Mouse (Mus musculus) stomach, embryonic 14.5 days (tissue): ENCODE measurements around the gene Gpr37l1. TPM values are rescaled to one million over a fixed set of nuclear protein-coding genes. Genes with fewer than 3 reads are reported as not detected.
A peak's percentile ranks its signal among the peaks of the same experiment; 100 is the strongest.

Experiments used
- ATAC-seq: fragments of 200-750 bp; cut with Nextera tagmentation; 2 replicates; pipeline ENCODE4 v1.8.0; 2017; ENCODE audit warnings: low read depth, moderate TSS enrichment; ENCODE audit not compliant: insufficient number of reproducible peaks, insufficient read depth, low FRiP score
- H3K27ac ChIP-seq: fragments of 300-500 bp; sonication (generic); 2 replicates; pipeline ENCODE4 v1.5.1; 2014; ENCODE audit warnings: mild to moderate bottlenecking, low read length, moderate library complexity, mixed read lengths
- H3K27me3 ChIP-seq: fragments of 300-500 bp; sonication (generic); 2 replicates; pipeline ENCODE4 v1.6.1; 2014; ENCODE audit warnings: low read length, control low read depth, mixed read lengths; ENCODE audit not compliant: control insufficient read depth, insufficient read depth
- H3K36me3 ChIP-seq: fragments of 300-500 bp; sonication (generic); 2 replicates; pipeline ENCODE4 v1.6.1; 2014; ENCODE audit warnings: mild to moderate bottlenecking, control low read depth, low read length, moderate library complexity, mixed read lengths; ENCODE audit not compliant: control insufficient read depth, insufficient read depth
- H3K4me1 ChIP-seq: fragments of 300-500 bp; sonication (generic); 2 replicates; pipeline ENCODE4 v1.6.1; 2014; ENCODE audit warnings: low read length, control low read depth, mixed read lengths; ENCODE audit not compliant: control insufficient read depth, insufficient read depth
- H3K4me2 ChIP-seq: fragments of 300-500 bp; sonication (generic); replicated peaks from 2 replicates; pipeline ENCODE4 v1.6.1; 2014; ENCODE audit warnings: low read depth, low read length, control low read depth
- H3K4me3 ChIP-seq: fragments of 300-500 bp; sonication (generic); 2 replicates; pipeline ENCODE4 v1.5.1; 2014; ENCODE audit warnings: low read depth, low read length, control low read depth
- H3K9ac ChIP-seq: fragments of 300-500 bp; sonication (generic); replicated peaks from 2 replicates; pipeline ENCODE4 v1.6.1; 2014; ENCODE audit warnings: low read depth, mild to moderate bottlenecking, control low read depth, low read length, moderate library complexity, mixed read lengths
- H3K9me3 ChIP-seq: fragments of 300-500 bp; sonication (generic); 2 replicates; pipeline ENCODE4 v1.6.1; 2016; ENCODE audit warnings: low read depth, low read length, control low read depth; ENCODE audit not compliant: control insufficient read depth
- WGBS: fragments of 180-500 bp; shearing (Covaris S2); extraction: QIAGEN DNeasy Blood & Tissue Kit; methylation state at CpG from one replicate; pipeline ENCODE4 v1.1.7; 2014; 5-methylcytosine and 5-hydroxymethylcytosine counted together
- polyA plus RNA-seq: library from polyadenylated mRNA; unstranded; fragments of >200 nt; fragmentation: Nextera tagmentation; extraction: Ambion mirVana; gene quantifications from 2 replicates; pipeline ENCODE4 v1.2.1, GENCODE M21; 2014

Gpr37l1 gene
- polyA plus RNA-seq, 1 experiment from 2014 or later, result 0.69 TPM

DNA sequence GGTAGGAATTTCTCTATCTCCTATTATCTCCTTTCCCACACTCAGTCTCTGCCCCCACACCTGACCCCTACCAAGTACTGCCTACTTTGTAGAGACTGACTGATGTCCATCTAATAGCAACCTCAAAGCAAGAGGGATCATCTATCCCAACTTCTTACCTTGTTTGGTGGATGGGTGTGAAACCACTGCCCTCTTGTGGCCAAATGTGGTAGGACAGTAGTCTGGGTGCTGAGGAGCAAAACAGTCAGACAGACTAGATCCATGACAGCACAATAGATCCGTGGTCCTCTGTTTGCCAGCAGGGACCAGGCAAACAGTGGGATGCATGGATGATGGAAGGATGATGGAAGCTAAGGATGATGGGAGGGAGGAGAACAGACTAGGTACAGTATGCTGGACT lies 31.0 kb downstream of the Gpr37l1 start:
- no peak overlapping the region for H3K4me2 ChIP-seq
- H3K27me3 ChIP-seq, result no peaks in the 10 kb centered on the region
- H3K9me3 ChIP-seq, result no peaks in the 10 kb centered on the region
- no peaks in the 10 kb centered on the region for H3K36me3 ChIP-seq
- no peak overlapping the region for H3K27ac ChIP-seq
- ATAC-seq, result no peak; the same call in 1 of the 2 replicates
- WGBS, result 7% methylated on average over 1 of the region's 1 CpGs
- no peak overlapping the region for H3K4me3 ChIP-seq
- no peak overlapping the region for H3K9ac ChIP-seq
- no peaks in the 10 kb centered on the region; the same call in 1 of the 2 replicates for H3K4me1 ChIP-seq

DNA sequence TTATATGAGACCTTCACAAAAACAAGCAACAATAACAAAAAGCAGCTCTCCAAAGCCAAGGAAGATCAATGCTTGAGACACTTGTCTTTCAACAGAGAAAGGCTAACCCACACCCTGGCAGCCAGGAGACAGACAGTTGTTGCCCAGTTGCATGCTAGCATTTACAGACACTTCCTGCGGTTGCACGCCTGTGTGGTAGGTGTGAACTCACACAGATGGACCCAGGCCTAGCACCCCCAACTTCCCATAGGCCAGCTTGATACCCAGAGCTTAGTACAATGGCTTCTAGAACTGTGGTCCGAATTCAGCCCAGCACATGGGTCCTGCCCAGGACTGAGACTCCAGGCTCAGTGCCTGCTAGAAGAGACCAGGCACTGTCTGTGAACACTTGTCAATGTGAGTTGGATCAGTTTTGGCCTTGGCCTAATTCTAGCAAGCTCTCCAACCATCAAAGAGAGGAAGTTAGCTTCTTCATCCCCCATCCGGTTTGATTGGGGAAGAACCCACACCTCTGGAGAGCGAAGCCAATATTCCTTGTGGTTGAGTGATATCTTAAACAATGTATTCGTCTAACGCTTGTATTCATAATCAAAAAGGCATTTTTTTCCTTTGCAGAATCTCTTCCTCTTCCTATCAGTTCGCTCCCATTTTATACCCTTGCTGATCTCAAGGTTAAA lies 32.2 kb downstream of the Gpr37l1 start:
- no peak for ATAC-seq
- Histone ChIP-seq H3K27ac (no peak overlapping the region), H3K4me2 (no peak overlapping the region), H3K36me3 (no peaks in the 10 kb centered on the region), H3K4me3 (no peak overlapping the region), H3K9me3 (no peaks in the 10 kb centered on the region), H3K9ac (no peak overlapping the region), H3K27me3 (no peaks in the 10 kb centered on the region), H3K4me1 (peaks cover 3% of the 10 kb centered on the region; the same call in 1 of the 2 replicates)
- WGBS, result 87% methylated on average over 8 of the region's 8 CpGs

DNA sequence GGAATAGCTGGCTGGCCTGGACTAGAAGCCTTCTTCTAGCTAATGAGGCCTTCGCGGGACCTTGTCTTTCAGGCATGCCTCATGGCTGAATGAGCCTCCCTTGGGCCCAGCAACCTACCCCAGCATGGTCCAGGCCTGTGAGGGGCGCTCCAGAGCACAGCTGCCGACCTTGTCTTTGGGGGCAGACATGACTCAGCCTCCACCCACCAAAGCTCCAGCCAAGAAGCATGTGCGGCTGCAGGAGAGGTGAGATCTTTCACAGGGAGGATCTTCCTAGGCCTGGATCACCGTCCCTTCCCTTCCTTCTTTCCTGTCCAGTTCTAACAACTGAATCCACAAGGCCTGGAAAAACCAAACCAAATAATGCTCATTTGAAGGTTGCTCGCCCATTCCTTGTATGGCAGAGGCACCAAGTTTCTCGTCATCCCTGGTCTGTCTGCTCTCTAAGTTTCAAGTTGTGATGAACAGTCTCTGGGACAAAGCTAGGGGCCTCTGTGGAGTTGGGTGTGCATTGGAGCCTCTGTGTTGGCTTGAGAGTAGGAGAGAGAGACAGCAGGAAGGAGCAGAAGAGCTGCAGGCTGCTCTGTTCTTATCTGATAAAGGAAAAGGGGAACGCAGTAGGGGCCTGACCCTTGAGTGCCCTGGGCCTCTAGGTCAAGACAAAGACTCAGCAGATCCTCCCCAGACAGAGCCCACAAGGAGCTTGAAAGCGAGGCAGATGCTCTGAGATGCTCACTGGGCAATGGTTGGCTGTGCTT lies 33.6 kb downstream of the Gpr37l1 start:
- Histone ChIP-seq H3K4me3 (no peak overlapping the region), H3K4me2 (no peak overlapping the region), H3K36me3 (no peaks in the 10 kb centered on the region), H3K4me1 (peaks cover 3% of the 10 kb centered on the region; the same call in 1 of the 2 replicates), H3K27me3 (no peaks in the 10 kb centered on the region), H3K9ac (no peak overlapping the region), H3K27ac (no peak overlapping the region), H3K9me3 (no peaks in the 10 kb centered on the region)
- WGBS, result 78% methylated on average over 10 of the region's 10 CpGs
- no peak for ATAC-seq

DNA sequence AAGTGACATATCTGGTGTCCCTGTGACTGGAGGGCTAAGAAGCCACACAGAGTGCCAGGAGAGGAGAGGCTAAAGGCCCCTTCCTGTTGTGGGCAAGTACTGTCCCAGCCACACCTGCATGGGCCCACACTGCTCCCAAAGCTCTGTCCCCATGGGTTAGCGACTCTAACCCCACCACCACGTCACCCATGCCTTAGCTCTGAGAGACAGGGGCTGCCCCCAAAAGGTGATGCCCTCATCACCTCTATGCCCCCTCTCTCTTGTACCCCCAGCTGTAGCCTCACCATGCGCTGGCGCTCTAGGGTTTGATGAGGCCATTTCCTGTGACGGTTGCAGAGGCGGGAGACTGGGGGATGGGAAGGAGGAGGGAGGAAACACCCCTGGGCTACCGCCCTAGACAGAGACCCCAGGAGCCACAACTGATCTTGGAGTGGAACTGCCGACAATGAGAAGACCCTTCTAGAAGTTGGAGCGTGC lies 34.5 kb downstream of the Gpr37l1 start:
- 81% methylated on average over 9 of the region's 9 CpGs for WGBS
- no peak for ATAC-seq
- H3K27ac ChIP-seq, result no peak overlapping the region

DNA sequence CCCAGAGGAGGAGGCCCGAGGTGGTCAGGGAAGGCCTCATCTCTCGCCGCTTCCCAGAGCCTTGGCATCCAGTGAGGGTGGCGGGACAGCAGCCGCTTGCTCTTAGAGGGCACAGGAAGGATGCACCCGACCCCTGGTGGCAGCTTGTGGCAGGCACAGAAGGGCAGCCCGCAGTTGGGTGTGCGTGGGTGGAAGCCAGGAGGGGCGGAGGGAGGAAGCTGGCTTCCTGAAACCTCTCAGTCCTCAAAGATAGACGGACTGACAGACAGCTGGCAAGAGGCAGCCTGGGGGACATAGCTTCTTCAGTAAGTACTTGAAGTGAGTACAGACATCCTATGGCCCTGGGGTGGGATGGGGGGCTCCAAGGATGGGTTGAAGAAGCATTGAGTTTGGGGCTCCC lies 35.0 kb downstream of the Gpr37l1 start, which contains the start of gene Ptpn7:
Gene Ptpn7 (plus strand): TSS at position 228 of the 400 bp plus-strand sequence.
- Histone ChIP-seq H3K4me1 (peaks cover 3% of the 10 kb centered on the region; the same call in 1 of the 2 replicates), H3K27ac (no peak within 1 kb of the TSS), H3K4me3 (no peak within 1 kb of the TSS), H3K27me3 (no peaks in the 10 kb centered on the region), H3K36me3 (no peaks in the 10 kb centered on the region), H3K9me3 (no peaks in the 10 kb centered on the region), H3K4me2 (no peak within 1 kb of the TSS), H3K9ac (no peak within 1 kb of the TSS)
- WGBS, result 34% methylated on average over 10 of the region's 10 CpGs
- ATAC-seq, result no peak

More for the DNA sequence above, 34.5 kb downstream of the Gpr37l1 start:
- H3K36me3 ChIP-seq, result no peaks in the 10 kb centered on the region
- no peak overlapping the region for H3K4me3 ChIP-seq
- H3K9me3 ChIP-seq, result no peaks in the 10 kb centered on the region
- no peaks in the 10 kb centered on the region for H3K27me3 ChIP-seq
- no peak overlapping the region for H3K9ac ChIP-seq
- no peak overlapping the region for H3K4me2 ChIP-seq
- peaks cover 3% of the 10 kb centered on the region; the same call in 1 of the 2 replicates for H3K4me1 ChIP-seq

DNA sequence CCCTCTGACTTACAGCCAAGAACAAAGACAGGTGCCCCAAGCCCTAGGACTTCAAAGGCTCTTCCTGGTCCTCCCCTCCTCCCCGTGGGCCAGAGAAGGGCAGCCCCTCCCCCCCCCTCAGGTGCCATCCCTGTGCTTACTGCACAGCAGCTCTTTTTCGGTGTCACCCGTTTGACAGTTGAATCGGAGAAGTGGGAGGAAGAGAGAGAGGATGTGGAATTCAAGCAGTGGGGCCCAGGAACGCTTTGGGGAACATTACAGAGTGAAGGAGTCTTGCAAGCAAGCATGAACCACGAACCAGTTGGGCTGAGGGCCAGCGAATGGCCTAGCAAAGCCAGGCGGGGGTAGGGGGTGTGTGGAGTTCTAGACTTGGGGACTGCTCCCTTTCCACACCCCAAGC lies 35.9 kb downstream of the Gpr37l1 start:
- WGBS, result 40% methylated on average over 8 of the region's 8 CpGs
- Histone ChIP-seq H3K9ac (no peak overlapping the region), H3K4me2 (no peak overlapping the region), H3K9me3 (no peaks in the 10 kb centered on the region), H3K36me3 (no peaks in the 10 kb centered on the region), H3K4me1 (peaks cover 7% of the 10 kb centered on the region; the same call in 1 of the 2 replicates), H3K27me3 (no peaks in the 10 kb centered on the region), H3K4me3 (no peak overlapping the region), H3K27ac (0 out of 2 replicates have a peak overlapping the region, but pooled peaks have one; percentile 15)
- no peak for ATAC-seq

DNA sequence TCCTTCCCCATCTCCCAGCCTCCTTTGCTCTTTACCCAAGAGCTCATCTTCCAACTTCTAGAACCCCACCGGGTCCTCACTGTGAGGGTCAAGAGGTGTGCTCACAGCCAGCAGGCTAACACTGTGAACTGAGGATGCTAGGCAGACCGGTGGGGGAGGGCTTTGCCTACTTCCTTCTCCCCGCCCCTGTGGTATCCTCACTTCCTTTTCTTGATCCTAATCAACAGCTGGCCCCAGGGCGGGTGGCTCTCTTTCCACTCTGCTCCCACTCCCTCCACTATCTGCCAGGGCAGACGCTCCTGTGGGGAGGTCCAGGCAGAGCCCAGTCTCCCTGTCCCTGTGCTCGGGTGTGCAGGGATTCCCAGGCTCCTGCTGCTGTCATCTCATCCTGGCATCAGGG lies 36.4 kb downstream of the Gpr37l1 start:
- ATAC-seq, result no peak
- no peak overlapping the region for H3K4me3 ChIP-seq
- H3K9me3 ChIP-seq, result no peaks in the 10 kb centered on the region
- peaks cover 9% of the 10 kb centered on the region; the same call in 1 of the 2 replicates for H3K4me1 ChIP-seq
- H3K27me3 ChIP-seq, result no peaks in the 10 kb centered on the region
- no peak overlapping the region for H3K4me2 ChIP-seq
- 25% methylated on average over 6 of the region's 6 CpGs for WGBS
- H3K27ac ChIP-seq, result 0 out of 2 replicates have a peak overlapping the region, but pooled peaks have one; percentile 15
- no peak overlapping the region for H3K9ac ChIP-seq
- no peaks in the 10 kb centered on the region for H3K36me3 ChIP-seq

DNA sequence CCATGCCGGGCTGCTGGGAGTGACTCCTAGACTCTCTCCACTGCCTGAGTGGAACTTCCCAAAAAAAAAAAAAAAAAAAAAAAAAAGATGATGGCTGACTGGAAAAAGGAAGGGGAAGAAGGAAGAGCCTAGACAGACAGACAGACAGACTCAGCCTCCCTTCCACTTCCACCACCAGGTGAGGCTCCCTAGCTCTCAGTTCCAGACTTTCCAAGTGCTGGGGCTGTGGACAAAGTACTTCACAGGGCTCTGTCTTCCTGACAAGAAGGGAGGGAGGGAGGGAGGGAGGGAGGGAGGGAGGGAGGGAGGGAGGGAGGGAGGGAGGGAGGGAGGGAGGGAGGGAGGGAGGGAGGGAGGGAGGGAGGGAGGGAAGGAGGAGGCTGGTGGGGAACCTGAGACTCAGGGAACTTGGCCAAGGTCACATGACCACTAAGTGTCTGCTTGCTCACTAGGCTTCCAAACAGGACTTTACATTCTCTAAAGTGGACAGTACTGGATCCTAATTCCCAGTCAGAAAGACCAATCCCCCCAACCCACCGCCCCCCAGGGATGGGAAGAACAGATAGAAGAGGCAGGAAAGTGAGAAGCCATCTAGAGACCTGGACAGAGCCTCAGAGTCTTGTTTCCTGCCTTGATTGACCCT lies 37.0 kb downstream of the Gpr37l1 start:
- Histone ChIP-seq H3K27me3 (no peaks in the 10 kb centered on the region), H3K36me3 (no peaks in the 10 kb centered on the region), H3K4me3 (no peak overlapping the region), H3K9ac (no peak overlapping the region), H3K27ac (no peak overlapping the region), H3K9me3 (no peaks in the 10 kb centered on the region), H3K4me2 (no peak overlapping the region), H3K4me1 (peaks cover 9% of the 10 kb centered on the region; the same call in 1 of the 2 replicates)
- WGBS, result 72% methylated on average over 2 of the region's 2 CpGs
- ATAC-seq, result no peak
